Mouse (Mus musculus) ES-E14 (cell line): ENCODE measurements around the gene Rasgrf2. TPM values are rescaled to one million over a fixed set of nuclear protein-coding genes. Genes with fewer than 3 reads are reported as not detected.

Experiments used
- DNase-seq: peaks from one replicate; pipeline ENCODE4 v3.0.0-alpha.2; 2013; ENCODE audit warnings: low read depth, low spot score
- H3K27ac ChIP-seq: 2 replicates; pipeline ENCODE4 v1.5.1; 2012; ENCODE audit warnings: low read depth, mild to moderate bottlenecking, low read length, moderate library complexity, mixed read lengths; ENCODE audit not compliant: poor library complexity, insufficient read depth, severe bottlenecking
- H3K36me3 ChIP-seq: 2 replicates; pipeline ENCODE4 v1.6.1; 2012; ENCODE audit warnings: mild to moderate bottlenecking, low read length, moderate library complexity, mixed read lengths; ENCODE audit not compliant: control insufficient read depth, poor library complexity, insufficient read depth, severe bottlenecking
- H3K4me1 ChIP-seq, 2 experiments: fragments of 150-350 bp in 1 of 2; sonication (generic) in 1 of 2; 2 replicates each; pipeline ENCODE4 v1.6.1; 2012; ENCODE audit warnings: low read length in 2 of 2, mild to moderate bottlenecking in 1 of 2, mixed read lengths in 1 of 2; ENCODE audit not compliant: control insufficient read depth in 2 of 2, insufficient read depth in 2 of 2, poor library complexity in 1 of 2
- H3K4me3 ChIP-seq, 2 experiments: fragments of 150-350 bp in 1 of 2; sonication (generic) in 1 of 2; 2 replicates each; pipeline ENCODE4 v1.5.1; 2012; ENCODE audit warnings: low read length in 2 of 2, low read depth in 1 of 2, mild to moderate bottlenecking in 1 of 2, mixed read lengths in 1 of 2; ENCODE audit not compliant: insufficient read depth in 1 of 2, poor library complexity in 1 of 2, severe bottlenecking in 1 of 2
- H3K9ac ChIP-seq: 2 replicates; pipeline ENCODE4 v1.6.1; 2012; ENCODE audit warnings: low read depth, mild to moderate bottlenecking, low read length, mixed read lengths; ENCODE audit not compliant: poor library complexity, insufficient read depth, severe bottlenecking
- H3K9me3 ChIP-seq: fragments of 150-350 bp; sonication (generic); 2 replicates; pipeline ENCODE4 v1.6.1; 2012; ENCODE audit warnings: low read depth, mild to moderate bottlenecking, low read length; ENCODE audit not compliant: control insufficient read depth, insufficient read depth
- CHD2 ChIP-seq: IDR thresholded peaks from 2 replicates; pipeline ENCODE4 v1.6.1; 2014; ENCODE audit warnings: mild to moderate bottlenecking, low read depth, low read length, inconsistent platforms
- HCFC1 ChIP-seq: IDR thresholded peaks from 2 replicates; pipeline ENCODE4 v1.6.1; 2012; ENCODE audit warnings: low read length, inconsistent platforms, borderline replicate concordance; ENCODE audit not compliant: insufficient read depth
- MAFK ChIP-seq: IDR thresholded peaks from 2 replicates; pipeline ENCODE4 v1.6.1; 2014; ENCODE audit warnings: mild to moderate bottlenecking, low read depth, low read length, inconsistent platforms; ENCODE audit not compliant: insufficient read depth
- ZC3H11A ChIP-seq: IDR thresholded peaks from 2 replicates; pipeline ENCODE4 v1.6.1; 2012; ENCODE audit warnings: low read depth, mild to moderate bottlenecking, inconsistent platforms, low read length, borderline replicate concordance
- ZNF384 ChIP-seq: IDR thresholded peaks from 2 replicates; pipeline ENCODE4 v1.6.1; 2012; ENCODE audit warnings: low read depth, low read length, inconsistent platforms
- in situ Hi-C, 2 experiments: fragments of 600-800 bp; cut with MboI; formaldehyde crosslinking; loops; one replicate each; pipeline ENCODE4 v1.15.1; 2025; ENCODE audit warnings: low sequenced_read_pairs in 2 of 2, inconsistent platforms in 1 of 2; ENCODE audit not compliant: unreplicated experiment in 2 of 2
- total RNA-seq: library from RNA; depleted of rRNA; stranded (reverse); fragments of 300-350 nt; gene quantifications from 2 replicates; pipeline ENCODE4 v1.2.3, GENCODE M21; 2012

Gene Rasgrf2
- total RNA-seq, 1 experiment = 0.40 TPM

GRCm38 (mm10) chr13:92093712-92094290 is 37.7 kb downstream of the Rasgrf2 start:
- in situ Hi-C loops = no loop called here
- Histone ChIP-seq H3K4me3 (no peak overlapping the region), H3K27ac (no peak overlapping the region), H3K9me3 (no peaks in the 10 kb centered on the region), H3K9ac (no peak overlapping the region), H3K4me1 (no peaks in the 10 kb centered on the region), H3K36me3 (no peaks in the 10 kb centered on the region)
- no peak for DNase-seq
- TF ChIP-seq MAFK = no peak
- no peak for TF ChIP-seq CHD2
- no peak for TF ChIP-seq ZNF384
- TF ChIP-seq ZC3H11A = no peak
- no peak for TF ChIP-seq HCFC1

GRCm38 (mm10) chr13:92073111-92073510 is 58.3 kb downstream of the Rasgrf2 start:
- TF ChIP-seq ZC3H11A = no peak
- no peak for TF ChIP-seq HCFC1
- peak; percentile 27 for DNase-seq

GRCm38 (mm10) chr13:92068651-92069050 is 62.8 kb downstream of the Rasgrf2 start:
- H3K9ac ChIP-seq = no peak overlapping the region
- TF ChIP-seq CHD2 (no peak), ZNF384 (no peak), HCFC1 (no peak), MAFK (no peak), ZC3H11A (no peak)
- no peak for DNase-seq
- H3K27ac ChIP-seq = no peak overlapping the region
- no peaks in the 10 kb centered on the region for H3K9me3 ChIP-seq
- in situ Hi-C loops = no loop called here
- no peaks in the 10 kb centered on the region for H3K4me1 ChIP-seq
- no peak overlapping the region for H3K4me3 ChIP-seq
- no peaks in the 10 kb centered on the region for H3K36me3 ChIP-seq

More at GRCm38 (mm10) chr13:92073111-92073510, 58.3 kb downstream of the Rasgrf2 start:
- H3K36me3 ChIP-seq = no peaks in the 10 kb centered on the region
- H3K4me3 ChIP-seq = no peak overlapping the region
- no peak overlapping the region for H3K27ac ChIP-seq
- H3K4me1 ChIP-seq = no peaks in the 10 kb centered on the region
- no peaks in the 10 kb centered on the region for H3K9me3 ChIP-seq
- H3K9ac ChIP-seq = no peak overlapping the region
- in situ Hi-C loops = no loop called here

- DNase-seq = no peak
- Histone ChIP-seq H3K27ac (no peak overlapping the region), H3K4me1 (no peaks in the 10 kb centered on the region), H3K36me3 (no peaks in the 10 kb centered on the region), H3K4me3 (no peak overlapping the region), H3K9me3 (no peaks in the 10 kb centered on the region), H3K9ac (no peak overlapping the region)
- TF ChIP-seq CHD2 (no peak), HCFC1 (no peak), ZC3H11A (no peak), MAFK (no peak), ZNF384 (no peak)
- in situ Hi-C loops = no loop called here
These were observed 63.6 kb downstream of the Rasgrf2 start for GRCm38 (mm10) chr13:92067831-92068230.

GRCm38 (mm10) chr13:92053748-92054147 is 77.7 kb downstream of the Rasgrf2 start:
- Histone ChIP-seq H3K4me1 (no peaks in the 10 kb centered on the region), H3K9me3 (no peaks in the 10 kb centered on the region), H3K9ac (no peak overlapping the region), H3K36me3 (no peaks in the 10 kb centered on the region), H3K4me3 (no peak overlapping the region), H3K27ac (no peak overlapping the region)
- in situ Hi-C loops = no loop called here
- no peak for TF ChIP-seq ZNF384
- TF ChIP-seq MAFK = no peak
- no peak for TF ChIP-seq HCFC1
- TF ChIP-seq CHD2 = no peak
- no peak for TF ChIP-seq ZC3H11A
- DNase-seq = no peak
